Mouse (Mus musculus) right cerebral cortex, postnatal 36 days (tissue): ENCODE measurements around the gene D17H6S53E.
"Not testable (repeated sequence)": the region's sequence is repeated elsewhere in the genome, so short reads cannot be mapped to it uniquely, and the experiment has no call there.

ENCODE experiments used
- DNase-seq, 2 experiments: peaks; one replicate each; pipeline ENCODE4 v3.0.0; 2022; ENCODE audit warnings: low spot score in 2 of 2, mixed read lengths in 1 of 2

Gene D17H6S53E

DNA sequence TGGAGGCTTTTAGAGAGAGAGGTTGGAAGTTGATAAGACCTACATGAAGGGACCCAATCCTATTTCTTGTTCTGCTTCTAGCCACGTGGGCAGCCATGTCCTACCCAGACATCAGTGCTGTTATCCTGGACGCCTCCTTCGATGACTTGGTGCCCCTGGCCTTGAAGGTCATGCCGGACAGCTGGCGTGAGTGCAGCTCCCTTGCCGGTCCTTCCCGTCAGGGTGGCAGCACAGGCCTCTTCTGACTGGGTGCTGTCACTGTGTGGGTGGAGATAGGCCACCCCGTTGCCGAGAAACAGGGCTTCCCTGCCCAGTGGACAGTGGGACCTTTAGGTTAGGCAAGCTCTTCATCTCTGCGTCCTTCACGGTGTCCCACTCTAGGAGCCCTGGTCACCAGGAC lies 25.0 kb upstream of the D17H6S53E start:
- DNase-seq = no peak

DNA sequence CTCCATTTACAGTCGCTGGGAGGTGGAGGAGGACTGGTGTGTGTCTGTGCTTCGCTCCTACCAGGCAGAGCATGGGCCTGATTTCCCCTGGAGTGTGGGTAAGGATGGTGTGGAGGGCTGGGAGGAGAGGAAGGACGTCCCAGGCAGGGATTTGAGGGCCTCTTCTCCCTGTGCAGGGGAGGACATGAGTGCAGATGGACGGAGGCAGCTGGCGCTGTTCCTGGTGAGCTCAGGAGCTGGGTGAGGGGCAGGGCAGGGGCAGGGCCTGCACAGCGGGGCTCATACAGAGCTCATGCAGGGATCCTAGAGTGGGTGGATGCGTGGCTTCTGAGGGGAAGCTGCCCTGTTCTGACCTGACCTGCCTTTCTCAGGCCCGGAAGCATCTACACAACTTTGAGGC lies 23.9 kb upstream of the D17H6S53E start:
- no peak for DNase-seq

DNA sequence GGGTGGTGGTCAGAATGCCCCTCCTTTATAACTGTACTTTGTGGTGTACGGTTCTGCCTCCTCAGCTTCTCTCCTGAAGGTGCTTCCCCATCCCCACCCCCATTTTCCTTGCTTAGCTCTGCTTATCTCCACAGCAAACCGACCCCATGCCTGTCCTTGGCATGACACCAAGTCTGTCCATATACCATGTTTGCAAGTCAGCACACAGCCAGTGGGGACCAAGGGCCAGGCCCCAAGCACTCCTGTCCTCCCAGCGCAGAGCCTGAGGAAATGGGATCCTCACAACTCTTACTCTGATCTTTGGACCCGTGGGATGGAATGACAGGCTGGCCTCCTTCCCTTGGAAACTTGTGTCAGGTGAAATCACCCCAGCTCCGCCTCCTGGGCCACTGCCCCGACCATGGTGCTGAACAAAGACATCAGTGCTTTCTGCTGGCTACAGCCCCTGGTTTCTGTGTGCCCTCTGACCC lies 22.9 kb upstream of the D17H6S53E start:
- no peak for DNase-seq

DNA sequence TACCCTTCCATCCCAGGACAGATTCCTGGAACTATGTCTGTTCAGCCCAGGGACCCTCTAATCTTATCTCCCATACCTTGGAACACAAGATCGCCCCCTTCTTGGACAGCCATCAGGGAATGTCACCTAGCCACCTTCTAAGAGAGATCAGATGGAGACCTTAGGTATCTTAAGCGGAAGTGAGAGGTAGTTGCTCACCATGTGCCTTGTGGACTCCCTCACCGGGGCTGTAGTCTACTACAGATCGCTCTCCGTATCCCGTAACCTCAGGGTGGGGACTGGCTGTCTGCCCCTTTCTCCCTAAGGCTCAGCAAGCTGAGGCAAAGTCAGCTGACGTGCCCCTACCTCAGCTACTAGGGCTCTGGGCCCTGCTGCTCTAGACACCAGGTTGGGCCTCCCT lies 22.1 kb upstream of the D17H6S53E start:
- DNase-seq = no peak

DNA sequence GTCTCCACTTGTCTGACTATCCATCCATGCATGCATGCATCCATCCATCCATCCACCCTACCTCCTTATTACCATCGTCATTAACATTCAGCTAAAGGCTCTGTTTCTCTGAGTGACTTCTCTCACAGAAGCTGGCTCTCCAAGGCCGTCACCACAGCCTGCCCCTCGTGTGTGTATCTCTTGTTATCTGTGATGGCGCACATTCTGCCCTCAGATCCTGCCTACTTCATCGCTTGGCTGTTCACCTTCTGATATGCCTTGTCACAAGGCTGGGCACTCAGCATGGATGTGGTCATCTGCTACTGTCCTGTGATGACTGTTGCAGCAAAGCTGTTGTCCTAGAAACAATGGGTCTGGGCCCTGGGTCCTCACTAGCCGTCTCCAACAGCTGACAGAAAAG lies 21.4 kb upstream of the D17H6S53E start:
- DNase-seq = no peak

DNA sequence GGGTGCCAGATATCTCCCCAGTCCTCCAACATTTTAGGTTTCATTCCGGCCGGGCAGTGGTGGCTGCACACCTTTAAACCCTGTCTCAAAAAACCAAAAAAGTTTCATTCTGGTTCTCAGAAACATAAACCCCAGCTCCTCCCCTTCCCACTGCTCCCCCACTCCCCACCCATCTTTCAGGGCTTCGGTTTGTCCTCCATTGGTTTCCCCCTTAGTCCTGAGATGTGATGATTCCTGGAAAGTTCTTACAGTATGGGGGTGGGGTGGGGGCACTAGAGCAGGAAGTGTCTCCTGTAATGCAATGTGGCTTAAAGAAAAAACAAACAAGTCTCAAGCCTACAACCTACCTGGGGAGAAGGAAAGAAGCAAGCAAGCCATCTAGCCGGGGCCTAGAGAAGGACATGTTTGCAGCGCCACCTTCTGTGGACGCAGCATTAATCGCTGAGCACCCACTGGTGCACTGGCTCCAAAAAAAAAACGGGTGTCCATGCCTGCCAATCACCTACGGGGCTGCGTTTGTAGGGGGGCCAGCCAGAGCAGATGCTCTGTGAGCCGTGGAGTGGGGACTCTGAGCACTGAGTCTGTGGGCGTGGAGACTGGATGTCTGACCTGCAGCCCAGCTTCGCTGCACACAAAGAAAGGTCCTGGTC lies 20.3 kb upstream of the D17H6S53E start:
- DNase-seq = no peak

DNA sequence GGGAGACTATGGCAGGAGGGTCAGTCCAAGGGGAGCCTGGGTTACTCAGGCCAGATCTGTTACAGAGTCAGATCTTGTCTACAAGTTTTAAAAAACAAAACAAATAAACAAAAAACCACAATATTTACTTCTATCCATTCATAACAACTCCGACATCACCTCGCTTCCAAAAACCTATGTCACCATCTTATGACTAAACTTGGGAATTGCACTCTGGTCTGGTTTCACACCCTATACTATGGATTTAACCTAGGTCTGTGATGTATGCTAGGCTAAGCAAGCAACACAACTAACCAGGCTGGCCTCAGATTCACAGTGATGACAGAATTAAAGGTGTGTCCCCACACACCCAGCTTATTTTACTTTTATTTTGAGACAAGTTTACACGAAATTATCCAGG lies 19.7 kb upstream of the D17H6S53E start:
- DNase-seq = no peak

DNA sequence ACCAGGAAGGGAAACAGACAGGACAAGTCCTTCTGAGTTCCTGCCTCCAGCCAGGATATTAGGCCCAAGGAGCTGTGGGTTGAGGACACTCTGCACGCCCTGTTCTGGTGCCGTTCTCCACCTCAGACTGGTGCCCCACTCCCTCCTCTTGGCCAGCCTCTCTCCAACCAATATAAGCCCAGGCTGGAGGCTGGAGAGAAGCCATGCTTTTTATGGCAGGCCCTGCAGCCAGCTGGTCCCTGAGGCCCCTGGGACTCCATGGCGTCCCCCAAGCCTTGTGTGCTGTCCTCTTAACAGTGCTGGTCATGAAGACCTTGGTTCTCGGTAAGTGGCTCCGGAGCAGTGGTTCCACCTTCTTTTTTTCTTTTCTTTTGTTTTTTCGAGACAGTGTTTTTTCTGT lies 18.1 kb upstream of the D17H6S53E start, which contains the start of gene Ly6g5c:
Ly6g5c (plus strand) TSS at position 183 of the 400 bp plus-strand sequence.
- DNase-seq = no peak

DNA sequence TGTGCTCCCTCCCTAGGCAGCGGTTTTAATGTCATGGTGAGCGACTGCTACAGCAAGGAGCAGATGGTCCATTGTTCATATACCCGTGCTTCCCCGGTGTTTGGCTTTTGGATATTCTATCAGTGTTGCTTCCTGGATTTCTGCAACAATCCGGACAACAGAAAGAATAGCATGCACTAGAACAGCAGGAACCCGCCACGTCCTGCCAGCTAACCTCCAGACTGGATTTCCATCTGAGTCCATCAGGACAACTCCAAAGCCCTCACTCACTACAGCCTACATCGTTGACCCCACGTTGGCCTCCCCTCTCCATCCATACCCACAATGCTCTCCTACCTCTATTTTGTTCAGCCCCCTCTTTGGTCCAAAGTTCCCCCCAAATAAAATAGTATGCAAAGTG lies 14.4 kb upstream of the D17H6S53E start:
- no peak for DNase-seq

DNA sequence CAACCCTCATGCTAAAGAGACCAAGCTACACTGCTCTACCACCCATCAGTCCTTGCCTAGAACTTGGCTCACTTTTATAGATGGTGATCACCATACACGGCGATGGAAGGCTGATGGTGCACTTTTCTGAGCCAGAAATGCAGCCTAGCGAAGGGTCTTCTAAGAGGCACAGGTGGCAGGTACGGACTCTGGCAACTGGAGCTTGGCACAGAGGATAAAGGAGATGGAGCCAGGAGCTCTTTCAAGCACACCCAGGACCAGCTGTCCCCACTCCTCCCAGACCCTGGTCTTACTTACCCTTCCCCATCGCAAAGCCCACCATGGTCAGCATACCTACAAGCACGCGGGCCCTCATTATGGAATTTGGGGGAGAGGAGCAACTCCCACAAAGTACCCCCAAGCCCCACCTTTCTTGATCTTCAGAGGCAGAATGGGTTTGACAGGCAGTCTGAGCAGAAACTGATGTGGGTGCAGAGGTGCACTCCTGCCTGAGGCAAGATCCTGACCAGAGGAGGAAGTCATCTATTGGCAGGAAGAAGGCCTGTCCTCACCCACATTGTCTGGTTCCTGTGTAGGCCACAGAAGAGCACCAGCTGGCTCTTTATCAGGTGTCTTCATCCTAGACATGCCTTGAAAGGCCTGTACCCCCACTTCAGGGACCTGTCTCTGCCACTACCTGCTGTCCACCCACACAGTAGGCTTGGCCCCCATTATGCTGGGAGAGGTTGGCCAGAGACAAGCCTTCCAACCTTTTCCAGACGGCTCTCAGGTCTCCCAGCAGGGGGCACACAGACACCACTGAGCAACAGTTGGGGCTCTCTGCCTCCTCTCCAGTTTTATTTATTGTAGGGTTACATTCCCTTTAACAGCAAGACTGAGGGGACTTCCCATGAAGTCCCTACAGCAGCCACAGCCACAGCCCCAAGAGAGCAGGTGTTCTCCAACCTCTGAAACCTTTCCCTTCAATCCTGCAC lies 10.8 kb upstream of the D17H6S53E start, which contains the start of gene Ly6g5b:
Ly6g5b (minus strand) TSS at position 383 of the 974 bp plus-strand sequence.
- no peak for DNase-seq

DNA sequence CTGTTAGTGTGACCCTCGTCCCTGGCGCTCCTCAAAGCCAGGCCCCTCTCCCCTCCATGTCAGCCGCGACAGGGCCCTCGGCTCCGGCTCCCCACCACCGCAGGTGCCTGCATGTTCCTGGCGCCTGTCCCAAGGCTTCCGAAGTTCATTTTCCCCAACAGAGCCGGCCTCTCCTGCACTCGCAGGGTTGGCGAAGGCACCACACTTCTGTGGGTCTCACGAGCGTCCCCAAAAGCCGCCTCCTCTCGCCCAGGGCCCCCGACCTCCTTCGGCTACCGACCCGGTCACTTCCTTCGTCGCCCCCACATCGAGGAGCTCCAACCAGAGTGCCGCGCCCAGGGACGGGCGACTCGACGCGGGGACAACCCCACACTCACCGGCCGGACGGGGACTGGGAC lies 5.4 kb upstream of the D17H6S53E start:
- DNase-seq = peak in 1 of 2 experiments; percentile 36

DNA sequence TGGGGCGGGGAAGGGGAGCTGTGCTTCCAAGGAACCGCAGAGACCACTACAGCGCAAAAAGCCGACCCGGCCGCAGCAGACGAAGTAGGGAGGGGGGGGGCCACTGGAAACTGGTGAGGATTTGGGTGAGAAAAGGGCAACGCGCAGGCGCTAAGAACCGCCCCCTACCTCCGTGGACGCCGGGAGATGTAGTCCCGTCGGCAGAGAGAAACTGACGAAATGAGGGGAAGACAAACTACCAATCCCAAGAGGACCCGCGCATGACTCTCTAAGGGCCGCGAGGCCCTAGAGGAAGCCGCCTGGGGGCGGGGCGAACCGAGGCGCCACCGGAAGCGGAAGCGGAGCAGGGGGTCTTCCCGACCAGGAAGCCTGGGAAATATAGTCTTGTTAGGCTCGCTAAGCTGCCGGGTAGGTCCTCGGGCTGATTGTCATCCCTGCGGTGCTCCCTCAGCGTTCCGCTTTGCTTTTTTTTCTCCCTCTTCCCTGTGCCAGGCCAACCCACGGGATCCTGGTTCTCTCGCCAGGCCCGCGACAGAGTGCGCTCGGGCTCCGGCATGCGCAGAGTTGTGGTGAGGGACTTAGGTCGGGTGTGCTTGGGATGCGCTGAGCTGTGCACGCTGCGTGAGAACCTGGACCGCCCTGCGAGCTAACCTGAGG lies 4.9 kb upstream of the D17H6S53E start, which contains the start of gene Gpank1:
Gpank1 (plus strand) TSS at position 313 of the 657 bp plus-strand sequence.
- DNase-seq = peak; percentile 97 to 99

DNA sequence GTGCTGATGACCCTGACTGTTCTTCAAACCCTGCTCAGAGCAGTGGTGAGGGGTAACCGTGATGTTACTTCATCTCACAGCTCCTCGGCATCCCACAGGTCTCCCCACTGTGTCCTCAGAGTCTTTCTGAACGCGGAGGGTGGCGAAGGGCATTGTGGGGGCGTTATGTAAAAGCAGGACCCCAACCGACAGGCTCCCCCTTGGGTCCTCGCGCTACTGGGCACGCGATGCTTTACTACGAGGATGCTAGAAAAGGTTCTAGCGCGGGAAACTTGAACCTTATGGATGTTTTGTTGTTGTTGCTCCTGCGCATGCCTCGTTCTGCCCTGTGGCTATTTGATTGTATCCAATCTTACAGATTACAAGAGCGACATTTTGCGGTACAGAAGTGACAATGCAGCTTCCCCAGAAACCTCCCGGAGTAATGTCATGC lies 4.3 kb upstream of the D17H6S53E start, which contains the start of gene Csnk2b:
Csnk2b (minus strand) TSS at position 183 of the 433 bp plus-strand sequence.
- DNase-seq = peak; percentile 60 to 79

DNA sequence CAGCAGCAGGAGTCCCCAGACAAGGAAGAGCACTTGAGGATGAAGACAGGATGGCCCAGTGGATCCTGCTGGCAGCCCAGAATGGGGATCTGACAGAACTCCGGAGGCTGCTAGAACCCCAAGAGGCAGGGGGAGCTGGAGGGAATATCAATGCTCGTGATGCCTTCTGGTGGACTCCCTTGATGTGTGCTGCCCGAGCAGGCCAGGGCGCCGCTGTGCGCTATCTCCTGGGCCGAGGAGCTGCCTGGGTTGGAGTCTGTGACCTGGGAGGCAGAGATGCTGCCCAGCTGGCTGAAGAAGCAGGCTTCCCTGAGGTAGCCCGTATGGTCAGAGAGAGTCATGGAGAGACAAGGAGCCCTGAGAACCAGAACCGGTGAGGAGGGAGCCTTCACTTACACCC lies 2.9 kb upstream of the D17H6S53E start:
- DNase-seq = not testable (repeated sequence)

DNA sequence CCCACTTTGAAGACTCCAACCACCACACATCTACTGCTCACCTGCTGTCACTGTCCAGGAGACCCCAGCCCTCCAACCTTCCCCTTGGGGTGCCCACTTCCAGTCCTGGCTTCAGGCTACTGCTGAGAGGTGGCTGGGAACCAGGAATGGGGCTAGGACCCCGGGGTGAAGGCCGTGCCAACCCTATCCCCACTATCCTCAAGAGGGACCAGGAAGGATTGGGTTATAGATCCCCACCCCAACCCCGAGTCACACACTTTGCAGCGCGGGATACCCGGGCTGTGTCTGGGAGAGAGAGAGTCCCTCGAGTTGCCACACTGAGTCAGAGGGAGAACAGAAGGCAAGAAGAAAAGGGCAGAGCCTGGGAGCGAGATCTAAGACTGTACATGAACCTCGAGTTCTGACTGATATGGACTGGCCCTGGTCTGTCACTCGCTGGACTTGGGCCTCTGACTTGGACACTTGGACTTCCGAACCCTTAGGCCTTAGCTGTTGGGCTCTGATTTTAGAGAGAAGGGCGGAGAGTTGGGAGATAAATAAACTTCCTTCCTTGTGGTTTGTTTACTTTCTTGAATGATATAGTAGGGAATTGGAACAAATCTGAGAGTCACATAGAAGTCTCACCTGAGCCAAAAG lies 1.8 kb upstream of the D17H6S53E start:
- DNase-seq = not testable (repeated sequence)

DNA sequence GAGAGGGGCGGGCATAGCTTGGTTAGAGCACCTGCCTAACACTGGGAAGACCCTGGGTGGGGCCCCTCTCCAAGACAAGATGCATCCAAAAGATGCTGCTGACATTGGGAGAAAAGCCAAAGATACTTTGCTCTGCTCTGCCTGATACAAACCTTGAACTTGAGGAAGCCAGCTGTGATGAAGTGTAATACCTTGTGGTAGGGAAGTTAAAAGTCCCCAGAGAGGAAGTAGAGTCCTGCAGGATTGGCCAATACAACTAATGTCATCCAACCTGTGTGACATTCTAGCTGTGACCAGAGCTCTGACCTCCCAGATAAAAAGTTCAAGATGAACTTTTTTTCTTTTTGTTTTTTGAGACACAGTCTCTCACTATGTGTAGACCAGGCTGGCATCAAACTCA lies 1.1 kb upstream of the D17H6S53E start:
- no peak for DNase-seq

DNA sequence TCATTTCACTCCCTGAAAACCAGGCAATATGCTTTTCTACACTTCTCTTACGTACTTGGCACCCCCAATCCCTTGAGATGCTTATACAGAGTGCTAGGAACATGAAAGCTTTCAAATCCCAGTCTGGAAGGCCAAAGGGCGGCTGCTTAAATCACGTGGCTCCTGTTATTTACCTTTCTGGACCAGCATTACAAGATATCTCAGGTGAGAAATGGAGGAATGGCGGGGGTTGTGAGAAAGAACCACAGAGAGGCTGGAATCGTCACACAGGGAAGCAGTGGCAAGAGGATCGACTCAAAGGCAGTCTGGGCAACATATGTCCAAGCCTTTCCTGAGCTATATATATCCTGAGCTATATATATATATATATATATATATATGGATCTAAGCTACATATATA lies 595 bp upstream of the D17H6S53E start:
- DNase-seq = no peak

DNA sequence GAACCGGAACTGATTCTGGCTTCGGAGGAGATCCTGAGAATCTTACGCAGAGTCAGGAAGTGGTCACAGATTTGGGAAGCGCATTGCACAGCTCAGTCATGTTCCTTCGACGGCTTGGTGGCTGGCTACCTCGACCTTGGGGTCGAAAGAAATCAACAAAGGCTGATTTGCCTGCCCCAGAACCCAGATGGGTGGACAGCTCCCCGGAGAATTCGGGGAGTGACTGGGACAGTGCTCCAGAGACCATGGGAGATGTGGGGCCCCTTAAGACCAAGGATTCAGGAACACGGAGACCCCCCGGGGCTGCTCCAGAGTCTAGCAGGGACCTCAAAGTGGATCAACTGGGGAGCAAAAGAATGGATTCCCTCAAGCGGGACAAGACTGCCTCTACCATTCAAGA lies 844 bp downstream of the D17H6S53E start:
- DNase-seq = no peak

DNA sequence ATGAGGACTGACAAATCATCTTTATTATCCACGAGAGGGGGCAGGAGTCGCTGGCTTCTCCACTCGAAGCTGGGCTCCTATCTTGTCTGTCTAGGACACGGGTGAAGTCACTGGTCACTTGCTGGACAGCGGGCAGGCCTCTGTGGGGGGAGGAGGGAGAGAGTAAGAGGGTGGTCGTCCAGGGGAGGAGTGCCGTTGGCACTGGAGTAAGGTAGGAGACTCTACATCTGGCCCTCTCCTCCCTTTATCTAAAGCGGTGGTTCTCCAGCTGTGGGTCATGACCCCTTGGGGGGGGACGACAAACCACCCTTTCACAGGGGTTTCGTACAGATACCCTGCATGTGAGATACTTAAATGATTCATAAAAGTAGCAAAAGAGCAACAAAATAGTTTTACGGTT lies 2.8 kb downstream of the D17H6S53E start:
- no peak for DNase-seq

DNA sequence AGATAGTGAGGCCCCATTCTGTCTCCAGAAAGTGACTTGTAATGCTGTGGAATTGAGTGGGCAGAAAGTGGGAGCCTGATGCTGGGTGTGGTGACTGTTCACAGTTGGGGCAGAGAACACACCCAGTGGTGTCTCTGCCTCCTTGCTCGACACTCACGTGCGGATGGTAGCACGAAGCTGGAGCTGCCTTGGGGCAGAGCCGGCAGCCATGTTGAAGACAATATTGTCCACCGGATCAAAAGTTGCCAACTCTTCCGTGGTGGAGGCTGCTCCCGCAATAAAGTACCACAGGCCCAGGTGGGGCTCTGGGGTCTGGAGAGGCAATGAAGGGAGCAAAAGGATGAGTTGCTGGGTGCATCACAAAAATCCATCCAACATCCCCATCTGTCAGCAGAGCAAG lies 4.9 kb downstream of the D17H6S53E start:
- DNase-seq = no peak

DNA sequence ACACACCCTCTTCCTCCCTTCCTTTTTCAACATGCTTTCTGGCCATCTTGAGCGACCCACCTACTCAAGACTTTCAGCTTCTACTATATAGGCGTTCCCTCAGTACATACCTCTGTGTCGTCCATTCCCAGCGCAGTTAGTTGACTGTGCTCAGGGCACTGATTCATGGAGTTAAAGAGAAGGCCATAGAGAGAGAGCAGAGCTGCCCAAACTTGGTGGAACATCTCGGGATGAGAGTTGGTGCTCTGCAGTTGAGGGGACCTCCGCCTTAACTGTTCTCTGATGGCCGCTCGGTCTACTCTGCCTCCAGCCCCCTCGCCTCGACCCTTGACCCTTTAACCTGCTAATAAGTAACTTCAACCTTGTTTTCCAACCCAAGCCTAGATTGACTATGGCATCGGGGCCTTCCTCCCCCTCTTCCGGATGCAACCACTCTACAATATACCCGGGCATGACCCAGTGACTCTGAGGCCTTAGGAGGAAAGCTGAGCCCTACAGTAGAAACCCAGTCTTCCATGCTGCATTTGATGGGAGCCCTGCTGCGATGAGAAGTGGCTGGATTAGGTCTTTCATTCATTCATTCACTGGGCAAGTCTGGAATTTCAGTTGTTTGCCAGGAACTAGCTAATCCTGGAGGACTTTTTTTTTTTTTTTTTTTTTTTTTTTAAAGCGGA lies 5.5 kb downstream of the D17H6S53E start, which contains the start of gene Apom:
Apom (minus strand) TSS at position 551 of the 674 bp plus-strand sequence.
- no peak for DNase-seq
